Mouse (Mus musculus) lung, adult 2 months (tissue): Measurements from ENCODE around the gene Lyst.

ENCODE experiments used
- CTCF ChIP-seq: fragments of 200-500 bp; IDR thresholded peaks from 2 replicates; pipeline ENCODE4 v1.5.1; 2011; ENCODE audit warnings: mild to moderate bottlenecking, low read length, control low read depth; ENCODE audit not compliant: insufficient read depth
- POLR2A ChIP-seq: fragments of 200-500 bp; IDR thresholded peaks from 2 replicates; pipeline ENCODE4 v1.6.1; 2011; ENCODE audit warnings: low read depth, mild to moderate bottlenecking, control low read depth, low read length, borderline replicate concordance; ENCODE audit errors: extremely low read depth

DNA sequence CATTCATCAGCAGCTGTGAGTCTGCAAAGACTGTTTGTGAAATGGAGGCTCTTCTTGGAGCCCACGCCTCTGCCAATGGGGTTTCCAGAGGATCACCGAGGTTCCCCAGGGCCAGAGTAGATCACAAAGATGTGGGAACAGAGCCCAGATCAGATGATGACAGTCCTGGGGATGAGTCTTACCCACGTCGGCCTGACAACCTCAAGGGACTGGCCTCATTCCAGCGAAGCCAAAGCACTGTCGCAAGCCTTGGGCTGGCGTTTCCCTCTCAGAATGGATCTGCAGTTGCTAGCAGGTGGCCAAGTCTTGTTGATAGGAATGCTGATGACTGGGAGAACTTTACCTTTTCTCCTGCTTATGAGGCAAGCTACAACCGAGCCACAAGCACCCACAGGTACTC lies 87.7 kb downstream of the Lyst start:
- TF ChIP-seq POLR2A, result no peak
- TF ChIP-seq CTCF, result no peak
